Mouse (Mus musculus) E14TG2a.4 (cell line): Measurements from ENCODE around the gene Ttc7.

ENCODE experiments used
- CTCF ChIP-seq: conservative IDR thresholded peaks from 2 replicates; pipeline ENCODE4 v1.5.1; 2014; ENCODE audit warnings: low read length
- NANOG ChIP-seq: IDR thresholded peaks from 2 replicates; pipeline ENCODE4 v1.6.1; 2014; ENCODE audit warnings: borderline replicate concordance, low read length, mixed read lengths

DNA sequence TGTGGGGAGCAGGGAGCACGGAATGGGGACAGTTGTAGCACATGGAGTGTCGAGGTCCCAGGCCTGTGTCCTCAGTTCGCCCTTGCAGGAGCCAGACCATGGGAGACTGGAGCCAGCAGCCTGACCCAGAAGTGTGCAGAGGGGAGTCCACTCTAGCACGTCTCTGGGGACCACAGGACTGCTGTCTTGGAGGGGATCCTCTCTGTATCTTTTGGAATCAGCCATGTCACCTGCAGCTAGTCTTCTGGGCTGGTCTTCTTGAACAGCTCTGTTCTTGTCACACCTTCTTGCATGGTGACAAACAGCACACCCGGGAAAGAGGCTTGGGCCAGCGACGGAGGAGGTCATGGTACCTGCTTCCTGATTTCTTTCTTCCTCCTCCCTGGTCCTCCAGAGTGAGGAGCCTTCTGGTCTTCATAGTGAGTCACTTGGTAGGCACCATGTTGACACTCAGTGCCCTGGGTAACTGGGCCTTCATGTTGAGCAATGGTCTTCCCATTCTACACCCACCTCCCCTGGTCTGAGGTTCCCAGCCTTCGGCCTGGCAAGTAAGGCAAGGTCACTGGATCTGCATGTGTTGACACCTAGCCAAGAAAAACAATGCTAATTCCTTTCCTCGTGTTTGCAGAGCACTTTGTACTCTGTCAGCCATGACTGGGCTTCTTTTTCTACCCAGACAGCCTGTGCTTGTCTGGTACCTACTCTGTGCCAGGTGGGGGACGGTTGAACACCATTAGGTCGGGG is 21.6 kb downstream of the Ttc7 start:
- TF ChIP-seq CTCF (no peak), NANOG (no peak)
